Mouse (Mus musculus): ENCODE measurements around the gene Fgd3. TPM values are rescaled to one million over a fixed set of nuclear protein-coding genes. Genes with fewer than 3 reads are reported as not detected.

Fgd3 gene
- total RNA-seq, 4 experiments from 2014 or later, result 8.8 to 10.1 (median 8.9) TPM

DNA sequence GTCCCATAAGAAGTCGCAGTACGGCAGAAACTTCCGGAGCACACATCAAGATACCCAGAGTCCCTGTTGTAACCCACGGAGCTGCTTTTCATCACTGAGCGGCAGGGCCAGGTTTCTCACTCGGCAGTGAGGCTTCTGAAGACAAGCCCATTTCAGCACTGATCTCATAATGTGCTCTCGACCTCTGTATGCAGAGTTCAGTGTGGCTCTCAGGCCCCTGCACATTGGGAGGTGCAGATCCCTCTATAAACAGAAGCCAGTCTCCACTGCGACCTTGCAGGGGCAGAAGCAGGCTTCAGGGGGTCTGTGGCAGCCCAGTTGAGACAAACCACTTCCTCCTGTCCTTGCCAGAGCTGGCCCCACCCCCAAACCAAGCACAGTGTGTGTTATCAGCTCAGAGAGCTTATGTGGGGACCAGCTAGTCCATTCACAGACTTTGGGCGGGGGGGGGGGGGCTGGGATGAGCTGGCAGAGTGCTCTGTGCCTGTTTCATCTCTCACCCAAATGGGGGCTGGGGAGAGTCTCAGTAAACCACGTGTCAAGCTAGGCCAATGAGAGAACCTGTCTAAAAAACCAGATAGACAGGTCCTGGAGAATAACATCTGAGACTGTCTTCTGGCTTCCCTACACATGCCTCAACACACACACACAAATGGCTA is 12.7 kb downstream of the Fgd3 start:
- DNase-seq (ENCODE audit: low spot score in 2 of 2), result no peak

DNA sequence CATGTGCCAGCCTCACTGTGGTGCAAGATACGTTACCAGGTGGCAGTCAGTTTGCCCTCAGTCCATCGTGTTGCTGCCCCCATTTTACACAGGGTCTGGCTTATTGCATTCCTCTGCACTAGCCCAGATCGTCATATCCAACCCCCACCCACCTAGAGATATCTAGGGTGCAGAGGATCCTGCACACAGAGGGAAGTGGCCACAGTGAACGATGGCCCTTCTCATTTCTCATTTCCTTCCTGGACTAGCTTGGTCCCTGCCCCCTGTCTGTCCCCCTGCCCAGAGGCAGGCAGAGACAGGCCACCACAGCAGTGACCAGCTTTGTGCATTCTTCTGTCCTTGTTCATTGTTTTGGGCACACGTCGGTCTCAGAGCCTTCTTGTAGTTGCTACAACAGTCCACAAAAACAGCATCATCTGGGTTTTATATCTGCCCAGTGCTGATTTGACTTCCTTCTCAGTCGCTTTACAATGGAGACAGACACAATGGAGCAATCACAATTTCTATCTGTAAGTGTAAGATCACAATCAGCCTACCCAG is 13.3 kb downstream of the Fgd3 start:
- DNase-seq (ENCODE audit: low spot score in 2 of 2), result no peak

DNA sequence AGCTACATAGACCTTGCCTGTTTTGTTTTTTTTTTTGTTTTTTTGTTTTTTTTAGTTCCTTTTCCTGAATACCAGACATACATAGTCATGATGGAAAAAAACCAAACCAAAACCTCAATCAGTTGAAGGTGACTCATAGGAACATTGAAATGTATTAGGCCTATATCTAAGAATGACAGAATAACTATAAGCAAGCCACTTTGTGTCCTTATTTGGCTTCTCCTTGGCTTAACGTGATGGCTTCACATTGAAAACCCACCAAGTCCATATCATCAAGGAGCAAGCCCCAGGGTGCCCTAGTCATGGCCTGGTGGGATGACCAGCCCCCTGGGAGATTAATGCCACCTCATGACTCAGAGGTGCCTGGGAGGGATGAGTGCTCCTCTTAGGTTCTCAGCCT is 19.3 kb downstream of the Fgd3 start:
- no peak for DNase-seq (ENCODE audit: low spot score in 2 of 2)

DNA sequence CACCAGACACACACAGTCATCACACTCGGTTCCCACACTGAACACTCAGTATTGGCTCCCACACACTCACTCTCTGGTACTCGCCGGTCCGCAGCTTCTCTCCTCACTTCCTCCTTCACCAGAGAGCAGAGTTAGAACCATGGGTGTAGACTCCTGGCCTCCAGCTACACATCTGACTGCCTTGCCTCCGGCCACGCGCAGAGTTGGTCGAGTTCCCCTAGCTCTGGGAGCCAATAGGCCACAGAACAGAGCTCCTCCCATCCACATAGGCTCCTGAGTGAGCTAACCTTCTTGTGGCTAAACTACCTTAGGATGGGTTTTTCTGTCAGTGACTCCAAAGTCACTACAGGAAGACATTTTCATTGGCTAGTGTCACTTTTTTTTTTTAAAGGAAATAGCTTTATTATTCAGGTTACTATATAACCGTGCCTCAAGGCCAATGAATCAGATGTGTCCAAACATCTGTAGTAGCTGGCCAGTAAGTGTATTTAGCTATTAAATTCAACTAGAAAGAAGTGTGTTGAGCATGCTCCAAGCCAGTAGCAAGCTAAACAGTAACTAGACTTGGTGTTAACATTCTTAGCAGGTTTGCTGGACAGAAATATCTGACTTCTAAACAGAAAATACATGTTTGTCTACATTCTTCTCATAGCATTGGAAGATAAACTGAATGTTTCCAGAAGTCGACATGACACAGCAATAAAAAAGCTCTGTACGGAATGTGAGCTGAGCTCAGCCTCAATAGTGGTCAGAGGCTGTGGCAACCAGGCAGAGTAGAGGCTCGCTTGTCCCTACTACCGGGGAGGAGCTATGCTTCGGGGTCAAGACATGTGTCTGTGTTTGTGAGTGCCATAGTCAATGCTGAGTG is 21.4 kb downstream of the Fgd3 start:
- no peak for DNase-seq (ENCODE audit: low spot score in 2 of 2)

DNA sequence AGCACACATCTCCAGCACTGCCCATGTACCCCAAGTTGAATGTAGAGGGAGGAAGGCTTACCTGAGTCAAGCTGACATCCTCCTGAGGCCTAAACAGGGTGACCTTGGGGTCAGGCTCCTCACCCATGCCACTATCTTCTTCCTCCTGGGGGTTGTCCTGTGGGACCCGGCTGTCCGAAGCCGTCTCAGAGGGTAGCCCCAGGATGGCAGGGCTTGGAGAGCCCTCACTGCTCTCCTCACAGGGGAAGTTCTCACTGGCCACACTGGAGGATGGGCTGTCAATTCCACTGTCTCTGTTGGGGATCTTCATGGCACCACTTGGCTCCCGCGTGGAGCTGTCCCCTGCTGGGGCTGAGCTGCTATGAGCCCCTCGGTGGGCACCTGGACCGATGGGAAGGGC is 23.8 kb downstream of the Fgd3 start:
- DNase-seq (ENCODE audit: low spot score in 2 of 2), result no peak

DNA sequence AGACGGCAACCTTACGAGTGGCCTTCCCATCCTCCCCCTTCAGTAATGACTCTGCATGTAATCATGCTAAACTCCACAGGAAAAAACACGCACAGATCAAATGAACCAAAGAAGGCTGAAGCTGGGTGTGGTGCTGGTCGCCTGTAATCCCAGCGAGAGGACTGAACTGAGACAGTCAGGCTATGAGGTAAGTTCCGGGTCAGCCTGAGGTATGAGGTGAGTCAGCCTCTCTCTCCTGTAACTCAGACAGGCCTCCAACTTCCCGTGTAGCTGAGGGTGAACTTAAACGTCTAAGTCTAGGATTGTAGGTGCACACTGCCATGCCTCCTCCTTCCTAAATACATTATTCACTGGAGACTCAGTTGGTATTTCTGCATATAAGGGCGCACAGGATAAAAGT is 26.0 kb downstream of the Fgd3 start:
- DNase-seq (ENCODE audit: low spot score in 2 of 2), result no peak

DNA sequence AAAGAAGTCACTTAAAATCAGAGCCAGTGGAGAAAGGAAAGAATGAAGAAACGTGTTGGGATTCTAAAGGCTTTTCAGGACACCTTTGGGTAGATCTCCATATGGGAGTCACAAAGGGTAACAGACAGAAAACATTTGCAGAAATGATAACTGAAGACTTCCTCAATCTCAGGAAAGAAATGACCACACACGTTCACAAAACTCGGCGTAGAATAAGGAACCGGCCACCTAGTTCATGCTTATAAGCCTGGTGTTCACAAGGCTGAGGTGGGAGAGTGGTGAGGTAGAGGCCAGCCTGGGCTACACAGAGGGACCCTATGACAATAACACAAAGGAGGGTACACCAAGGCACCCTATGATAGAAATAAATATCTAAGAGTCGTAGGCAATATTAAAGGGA is 28.2 kb downstream of the Fgd3 start:
- no peak for DNase-seq (ENCODE audit: low spot score in 2 of 2)

DNA sequence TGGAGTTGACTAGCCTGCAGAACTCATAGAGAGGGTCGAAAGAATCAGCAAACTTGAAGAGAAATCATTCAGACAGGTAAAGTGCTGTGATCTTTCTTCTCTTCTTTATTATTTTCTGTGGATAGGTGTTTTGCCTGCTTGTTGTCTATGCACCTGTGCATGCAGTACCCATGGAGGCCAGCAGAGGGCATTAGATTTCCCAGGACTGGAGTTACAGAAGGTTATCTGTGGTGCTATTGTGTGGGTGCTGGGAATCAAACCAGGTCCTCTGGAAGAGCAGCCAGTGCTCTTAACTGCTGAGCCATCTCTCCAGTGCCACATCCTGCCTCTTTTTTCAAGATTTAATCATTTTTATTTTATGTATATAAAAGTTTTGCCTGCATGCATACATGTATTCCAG is 28.7 kb downstream of the Fgd3 start:
- no peak for DNase-seq (ENCODE audit: low spot score in 2 of 2)

DNA sequence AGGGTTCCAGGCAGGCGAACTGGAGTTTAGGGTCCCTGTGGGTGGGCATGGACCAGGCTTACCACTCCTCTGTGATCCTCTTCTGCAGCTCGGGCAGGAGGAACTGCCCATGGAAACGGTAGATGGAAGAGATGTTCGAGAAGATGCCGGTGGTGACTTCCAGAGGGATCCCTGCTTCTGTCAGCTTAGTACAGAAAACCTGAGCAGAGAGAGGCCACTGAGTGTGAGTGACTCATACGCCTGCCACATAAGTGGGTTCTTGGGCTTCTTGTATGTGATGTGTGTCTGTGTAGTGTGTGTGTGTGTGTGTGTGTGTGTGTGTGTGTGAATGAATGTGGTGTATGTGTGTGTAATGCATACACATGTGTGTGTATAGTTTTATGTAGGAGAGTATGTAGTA is 32.9 kb downstream of the Fgd3 start:
- no peak for DNase-seq (ENCODE audit: low spot score in 2 of 2)

DNA sequence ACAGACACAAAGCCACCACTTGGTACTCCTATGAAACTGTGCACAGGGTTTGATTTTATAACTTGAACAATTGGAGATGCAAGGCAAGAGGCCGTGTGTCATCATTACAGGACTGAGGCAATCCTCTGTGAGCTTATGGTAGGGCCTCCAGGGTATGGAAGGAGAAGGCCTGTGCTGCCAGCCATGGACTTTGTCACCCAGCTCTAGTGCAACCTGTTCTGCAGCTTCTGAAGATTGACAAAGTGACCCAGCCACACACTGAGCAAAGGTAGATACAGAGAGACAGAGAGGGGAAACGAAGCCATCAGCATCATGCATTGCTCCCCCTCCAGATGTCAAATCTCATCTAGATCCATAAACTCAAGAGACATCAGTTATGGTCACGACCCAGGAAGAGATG is 33.4 kb downstream of the Fgd3 start:
- DNase-seq (ENCODE audit: low spot score in 2 of 2), result no peak

DNA sequence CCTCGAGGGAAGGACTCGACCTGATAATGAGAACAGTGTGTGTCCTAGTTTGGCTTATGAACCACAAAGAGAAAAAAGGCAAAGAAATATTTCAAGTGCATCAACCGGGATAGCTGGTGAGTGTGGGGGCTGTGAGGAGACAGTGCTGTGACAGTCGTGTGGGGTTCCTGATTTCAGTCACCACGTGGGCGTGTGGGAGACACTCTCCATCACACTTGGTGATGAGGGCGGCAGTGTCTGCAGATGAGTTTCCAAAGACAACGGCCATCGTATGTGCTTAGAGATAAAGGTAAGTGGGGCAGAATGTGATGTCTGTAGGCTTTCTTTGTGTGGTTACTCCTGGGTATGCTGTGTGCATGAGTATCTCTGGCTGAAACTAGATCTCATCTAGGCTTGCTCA is 36.4 kb downstream of the Fgd3 start:
- peak in 1 of 2 experiments; percentile 28 for DNase-seq (ENCODE audit: low spot score in 2 of 2)

- no peak for DNase-seq (ENCODE audit: low spot score in 2 of 2)
Measured at GRCm38 (mm10) chr13:49282168-49282567, 37.9 kb downstream of the Fgd3 start.

GRCm38 (mm10) chr13:49271831-49272765 is 48.0 kb downstream of the Fgd3 start:
- DNase-seq (ENCODE audit: low spot score in 2 of 2), result peak in 1 of 2 experiments; percentile 22

DNA sequence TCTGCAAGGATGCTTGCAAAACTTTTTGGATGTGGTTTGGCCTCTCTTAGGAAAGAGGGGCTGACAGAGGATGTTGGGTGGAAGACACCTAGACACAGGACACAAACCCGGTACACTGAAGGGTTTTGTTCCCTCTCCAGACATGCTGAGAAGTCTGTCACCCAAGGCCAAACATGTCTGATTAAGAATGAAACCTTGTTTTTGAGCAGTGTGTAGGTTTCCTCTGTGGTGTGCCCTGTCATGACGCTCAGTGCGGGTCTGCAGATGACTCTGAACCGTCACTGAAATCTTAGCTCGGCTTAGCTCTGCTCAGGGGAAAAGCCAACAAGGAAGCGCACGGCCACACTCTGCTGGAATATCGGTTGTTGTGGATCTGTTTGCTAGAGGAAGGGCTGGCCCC is 49.6 kb downstream of the Fgd3 start:
- DNase-seq (ENCODE audit: low spot score in 2 of 2), result no peak

DNA sequence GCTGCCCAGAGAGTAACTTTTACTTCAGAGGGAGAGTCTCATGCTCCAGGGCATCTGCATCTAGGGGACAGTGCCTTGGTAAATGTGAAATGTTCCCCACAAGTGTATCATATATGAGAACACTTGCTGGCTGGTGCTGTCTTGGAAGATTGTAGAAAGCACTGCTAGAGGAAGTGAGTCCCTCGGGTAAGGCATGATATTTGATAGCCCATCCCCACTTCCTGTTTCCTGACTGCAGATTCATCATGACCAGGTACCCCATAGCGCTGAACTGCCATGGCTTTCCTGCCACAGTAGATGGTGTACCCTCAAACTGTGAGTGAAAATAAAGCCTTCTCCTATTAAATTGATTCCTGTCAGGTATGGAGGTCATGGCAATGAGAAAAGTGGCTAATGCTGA is 52.5 kb downstream of the Fgd3 start:
- DNase-seq (ENCODE audit: low spot score in 2 of 2), result no peak

DNA sequence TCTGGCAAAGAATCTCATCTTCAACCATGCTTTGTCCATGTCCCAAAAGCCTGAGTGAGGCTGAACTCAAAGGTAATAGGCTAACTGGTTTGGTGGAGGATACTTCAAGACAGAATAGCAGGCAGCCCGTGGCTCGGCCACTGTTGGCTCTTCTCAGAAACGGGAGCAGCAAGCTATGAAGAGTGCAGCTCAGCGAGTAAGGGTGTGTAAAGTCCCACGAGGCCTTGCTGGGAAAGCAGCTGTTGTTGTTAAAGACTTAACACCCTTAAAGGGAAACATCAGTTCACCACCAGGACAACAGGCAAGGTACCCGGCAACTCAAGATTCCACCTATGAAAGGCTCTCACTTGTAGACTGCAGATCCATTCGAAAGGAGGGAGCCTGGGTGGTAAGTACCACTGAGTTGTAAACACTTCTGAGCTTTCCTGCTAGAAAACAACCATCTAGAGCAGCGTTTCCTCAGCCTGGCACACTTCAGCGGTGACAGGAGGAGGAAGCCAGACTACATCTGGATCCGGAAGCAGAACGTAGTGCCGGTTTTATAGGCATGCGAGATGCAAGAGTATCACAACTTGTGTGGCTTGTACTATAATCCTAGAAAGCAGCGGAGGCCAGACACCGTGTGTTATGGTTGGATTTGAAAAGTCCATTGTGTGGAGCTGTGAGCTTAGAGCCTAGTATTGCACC is 59.9 kb downstream of the Fgd3 start:
- no peak for DNase-seq (ENCODE audit: low spot score in 2 of 2)

DNA sequence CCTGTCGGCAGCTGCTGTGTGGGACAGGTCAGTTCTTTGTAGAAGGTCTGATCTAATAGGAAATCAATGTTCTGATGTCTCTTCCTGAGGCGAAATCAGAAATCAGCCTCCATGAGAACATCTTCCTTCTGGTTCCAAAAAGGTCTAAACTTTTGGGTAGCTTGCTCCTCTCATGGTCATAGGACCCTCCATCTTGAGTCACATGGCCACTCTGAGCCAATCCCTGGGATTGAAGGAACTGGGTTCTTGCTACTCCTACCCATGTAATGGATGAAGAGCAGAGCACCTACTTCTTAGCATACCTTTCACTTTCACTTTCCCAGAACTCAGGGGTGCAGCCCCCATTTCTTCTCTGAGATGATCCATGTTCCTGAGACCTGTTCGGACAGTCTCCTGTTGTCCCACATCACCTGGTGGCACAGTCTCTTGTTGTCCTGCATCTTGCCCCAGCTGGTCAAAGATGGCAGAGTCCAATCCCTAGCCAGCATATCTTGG is 62.2 kb downstream of the Fgd3 start:
- no peak for DNase-seq (ENCODE audit: low spot score in 2 of 2)

DNA sequence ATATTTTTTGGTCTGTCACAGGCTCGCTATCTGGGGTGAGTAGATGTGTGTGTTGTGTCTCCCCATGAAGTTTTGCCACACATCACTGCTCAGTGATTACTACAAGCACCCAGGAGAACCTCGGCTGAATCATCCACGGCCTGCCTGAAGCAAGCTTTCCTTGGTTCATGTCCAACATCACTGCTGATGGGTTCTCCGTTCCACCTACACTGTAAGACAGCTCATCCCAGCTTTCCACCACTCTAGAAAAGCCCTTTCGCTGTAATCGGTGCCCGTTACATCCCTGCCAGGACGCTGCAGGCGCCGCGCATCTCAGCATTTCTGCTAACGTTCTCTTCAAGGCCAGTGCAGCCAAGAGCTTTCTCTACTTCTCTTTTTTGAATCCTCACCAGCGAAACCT is 67.4 kb downstream of the Fgd3 start:
- DNase-seq (ENCODE audit: low spot score in 2 of 2), result peak in 1 of 2 experiments; percentile 59

DNA sequence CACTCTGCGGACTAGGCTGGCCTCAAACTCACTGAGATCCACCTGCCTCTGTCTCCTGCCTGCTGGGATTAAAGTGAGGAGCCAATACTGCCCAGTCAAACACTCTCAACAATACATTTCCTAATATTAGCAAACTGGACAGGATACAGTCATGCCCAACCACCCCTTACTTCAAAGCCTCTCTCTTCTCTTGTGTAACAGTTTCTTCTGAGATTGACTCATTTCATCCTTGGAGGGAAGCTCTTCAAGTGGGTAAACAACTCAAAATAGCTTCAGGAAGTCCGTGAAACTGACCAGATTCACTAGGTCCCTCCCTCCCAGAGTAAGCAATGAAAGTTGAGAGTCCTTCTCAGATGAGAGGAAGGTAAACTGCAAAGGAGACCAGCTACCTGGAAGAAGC is 68.0 kb downstream of the Fgd3 start:
- no peak for DNase-seq (ENCODE audit: low spot score in 2 of 2)

DNA sequence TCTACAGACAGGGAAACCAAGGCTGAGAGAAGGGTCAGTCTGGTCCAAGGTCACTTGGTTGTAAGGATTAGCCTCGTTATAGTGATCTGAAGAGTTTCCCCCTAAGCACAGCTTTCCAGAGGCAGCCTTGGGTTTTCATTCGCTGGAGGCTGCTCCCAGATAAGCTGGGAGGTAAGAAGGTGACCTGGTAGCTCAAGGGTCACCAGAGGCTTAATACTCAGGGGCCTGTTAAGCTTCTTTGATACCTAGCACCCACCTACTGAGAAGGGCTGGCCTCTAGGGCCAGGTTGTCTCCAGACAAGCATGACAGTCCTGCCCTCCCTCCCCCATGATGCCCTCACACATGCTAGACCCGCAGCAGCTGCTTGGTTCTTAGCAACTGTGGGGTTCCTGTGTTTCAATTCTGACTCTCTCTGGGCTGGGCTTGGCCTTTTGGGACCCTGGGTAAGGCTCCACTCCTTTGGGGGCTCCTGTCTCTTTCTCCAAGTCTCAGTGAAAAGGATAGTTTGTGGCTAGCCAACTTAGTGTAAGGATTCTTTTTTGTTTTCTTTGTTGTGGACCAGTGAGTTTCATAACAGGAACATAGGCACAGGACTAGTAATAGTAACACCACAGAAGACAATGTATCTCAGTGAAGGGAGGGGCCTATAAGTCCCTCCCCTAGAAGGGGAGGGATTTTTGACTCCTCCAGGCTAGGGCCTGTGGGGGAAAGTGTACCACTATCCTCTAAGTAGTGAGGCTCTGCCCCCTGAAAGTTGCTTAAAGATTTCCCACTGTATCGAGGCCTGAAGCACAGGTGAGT is 69.2 kb downstream of the Fgd3 start:
- DNase-seq (ENCODE audit: low spot score in 2 of 2), result no peak

Data from left cerebral cortex, adult 8-10 months (tissue).